Mouse (Mus musculus): ENCODE measurements around the gene Mns1. TPM values are rescaled to one million over a fixed set of nuclear protein-coding genes. Genes with fewer than 3 reads are reported as not detected.

Gene Mns1
- total RNA-seq, 1 experiment, result 7.4 TPM

DNA sequence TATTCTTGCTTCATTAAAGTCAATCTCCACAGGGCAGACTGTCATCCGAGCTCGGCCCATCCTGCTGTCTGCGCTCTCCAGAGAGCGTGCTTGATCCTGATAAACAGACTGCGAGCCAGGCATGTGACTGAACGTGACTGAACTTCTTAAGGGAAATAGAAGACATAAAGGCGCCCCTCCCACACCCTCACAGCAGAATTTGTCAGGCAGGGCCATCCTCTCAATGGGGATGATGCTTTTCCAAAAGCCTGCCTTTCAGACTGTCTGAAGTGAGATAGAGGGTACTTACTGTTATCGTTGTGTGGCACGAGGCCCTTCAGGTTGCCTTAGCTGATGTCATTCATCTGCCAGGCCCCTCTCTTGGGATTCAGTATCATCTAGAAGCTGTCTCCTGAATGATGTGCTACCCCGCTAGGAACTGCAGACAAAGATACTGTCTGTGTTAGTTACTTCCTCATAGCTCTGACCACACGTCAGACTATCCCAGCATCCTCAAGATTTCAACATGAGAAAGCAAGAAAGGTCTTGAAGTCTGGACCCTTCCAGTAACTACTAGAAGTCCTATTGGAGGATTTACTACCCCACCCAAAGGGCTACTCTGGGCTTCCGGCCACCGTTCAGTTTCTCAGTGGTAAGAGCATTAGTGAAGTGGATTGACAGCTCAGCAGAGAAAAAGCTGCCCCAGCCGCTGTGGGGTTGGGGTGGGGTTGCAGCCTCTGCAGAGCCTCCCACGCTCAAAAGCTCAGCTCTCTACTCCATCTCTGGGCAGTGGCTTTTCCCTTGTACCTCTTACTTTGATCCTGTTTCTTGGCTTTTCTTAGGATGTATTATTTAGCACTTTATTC lies 28.2 kb upstream of the Mns1 start:
- no peak for DNase-seq (ENCODE audit: low read depth, low spot score)
- in situ Hi-C loops (cut with MboI; ENCODE audit: low sequenced_read_pairs in 2 of 2, unreplicated experiment in 2 of 2), result no loop called here
- TF ChIP-seq ZNF384 (IDR thresholded peaks at IDR 0.05; ENCODE audit: low read depth, low read length) (no peak), CHD2 (IDR thresholded peaks at IDR 0.05; ENCODE audit: low read depth, low read length) (no peak), ZC3H11A (IDR thresholded peaks at IDR 0.05; ENCODE audit: borderline replicate concordance, low read depth, low read length) (no peak), HCFC1 (IDR thresholded peaks at IDR 0.05; ENCODE audit: borderline replicate concordance, insufficient read depth, low read length) (no peak), MAFK (IDR thresholded peaks at IDR 0.05; ENCODE audit: insufficient read depth, low read depth, low read length) (no peak)
- H3K4me1 ChIP-seq (ENCODE audit: control insufficient read depth in 2 of 2, insufficient read depth in 2 of 2, low read length in 2 of 2, poor library complexity in 1 of 2), result peaks cover 0 to 3% of the 10 kb centered on the region in 2 experiments; a peak in 1 of 4 replicates
- H3K4me3 ChIP-seq (ENCODE audit: insufficient read depth in 1 of 2, low read depth in 1 of 2, low read length in 2 of 2, poor library complexity in 1 of 2, severe bottlenecking in 1 of 2), result no peak overlapping the region
- no peaks in the 10 kb centered on the region for H3K36me3 ChIP-seq (ENCODE audit: control insufficient read depth, insufficient read depth, low read length, poor library complexity, severe bottlenecking)
- no peaks in the 10 kb centered on the region for H3K9me3 ChIP-seq (ENCODE audit: control insufficient read depth, insufficient read depth, low read depth, low read length)
- no peak overlapping the region for H3K27ac ChIP-seq (ENCODE audit: insufficient read depth, low read depth, low read length, poor library complexity, severe bottlenecking)
- no peak overlapping the region for H3K9ac ChIP-seq (ENCODE audit: insufficient read depth, low read depth, low read length, poor library complexity, severe bottlenecking)

DNA sequence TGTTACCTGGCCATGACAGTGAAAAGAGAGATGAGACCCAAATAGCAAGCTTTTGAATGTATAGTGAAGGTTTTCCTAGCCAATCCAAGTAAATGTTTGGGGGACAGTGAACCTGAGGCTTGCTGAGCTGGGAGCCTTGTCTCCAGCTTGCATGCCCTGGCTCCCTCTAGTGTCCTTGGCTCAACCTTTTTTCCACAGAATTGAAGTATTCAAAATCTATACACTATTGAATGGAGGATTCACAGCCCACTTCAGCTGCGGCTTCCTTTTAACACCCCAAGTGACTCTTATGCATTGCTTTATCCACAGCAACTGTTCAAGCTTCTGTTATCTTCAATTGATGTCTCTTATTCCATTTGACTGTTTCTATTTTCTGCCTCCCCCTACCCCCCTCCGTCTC lies 26.1 kb upstream of the Mns1 start:
- TF ChIP-seq MAFK (IDR thresholded peaks at IDR 0.05; ENCODE audit: insufficient read depth, low read depth, low read length) (no peak), ZC3H11A (IDR thresholded peaks at IDR 0.05; ENCODE audit: borderline replicate concordance, low read depth, low read length) (no peak), HCFC1 (IDR thresholded peaks at IDR 0.05; ENCODE audit: borderline replicate concordance, insufficient read depth, low read length) (no peak), CHD2 (IDR thresholded peaks at IDR 0.05; ENCODE audit: low read depth, low read length) (no peak)
- no peak overlapping the region for H3K9ac ChIP-seq (ENCODE audit: insufficient read depth, low read depth, low read length, poor library complexity, severe bottlenecking)
- no peaks in the 10 kb centered on the region for H3K9me3 ChIP-seq (ENCODE audit: control insufficient read depth, insufficient read depth, low read depth, low read length)
- no peak overlapping the region for H3K27ac ChIP-seq (ENCODE audit: insufficient read depth, low read depth, low read length, poor library complexity, severe bottlenecking)
- in situ Hi-C loops (cut with MboI; ENCODE audit: low sequenced_read_pairs in 2 of 2, unreplicated experiment in 2 of 2), result no loop called here
- H3K4me1 ChIP-seq (ENCODE audit: control insufficient read depth in 2 of 2, insufficient read depth in 2 of 2, low read length in 2 of 2, poor library complexity in 1 of 2), result peaks cover 0 to 3% of the 10 kb centered on the region in 2 experiments; a peak in 1 of 4 replicates
- H3K4me3 ChIP-seq (ENCODE audit: insufficient read depth in 1 of 2, low read depth in 1 of 2, low read length in 2 of 2, poor library complexity in 1 of 2, severe bottlenecking in 1 of 2), result no peak overlapping the region
- no peak for DNase-seq (ENCODE audit: low read depth, low spot score)
- H3K36me3 ChIP-seq (ENCODE audit: control insufficient read depth, insufficient read depth, low read length, poor library complexity, severe bottlenecking), result no peaks in the 10 kb centered on the region

DNA sequence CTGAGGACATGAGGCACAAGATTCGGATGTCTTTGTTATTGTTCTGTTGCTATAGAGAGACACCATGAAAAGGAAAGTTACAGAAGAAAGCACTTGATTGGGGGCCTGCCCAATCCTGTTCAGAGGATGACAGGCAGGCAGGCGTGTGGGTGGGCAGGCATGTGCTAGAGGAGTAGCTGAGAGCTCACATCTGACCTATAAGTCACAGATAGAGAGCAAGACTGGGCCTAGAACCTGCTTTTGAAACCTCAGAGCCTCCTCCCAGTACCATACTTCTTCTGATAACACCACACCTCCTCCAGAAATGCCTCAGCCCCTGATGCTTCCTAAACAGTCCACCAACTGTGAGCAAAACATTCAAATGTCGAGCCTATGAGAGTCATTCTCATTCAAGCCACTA lies 19.4 kb upstream of the Mns1 start:
- in situ Hi-C loops (cut with MboI; ENCODE audit: low sequenced_read_pairs in 2 of 2, unreplicated experiment in 2 of 2), result no loop called here
- no peak for DNase-seq (ENCODE audit: low read depth, low spot score)
- no peaks in the 10 kb centered on the region for H3K36me3 ChIP-seq (ENCODE audit: control insufficient read depth, insufficient read depth, low read length, poor library complexity, severe bottlenecking)
- no peak overlapping the region for H3K4me3 ChIP-seq (ENCODE audit: insufficient read depth in 1 of 2, low read depth in 1 of 2, low read length in 2 of 2, poor library complexity in 1 of 2, severe bottlenecking in 1 of 2)
- no peaks in the 10 kb centered on the region for H3K9me3 ChIP-seq (ENCODE audit: control insufficient read depth, insufficient read depth, low read depth, low read length)
- no peak overlapping the region for H3K9ac ChIP-seq (ENCODE audit: insufficient read depth, low read depth, low read length, poor library complexity, severe bottlenecking)
- no peak for TF ChIP-seq MAFK (IDR thresholded peaks at IDR 0.05; ENCODE audit: insufficient read depth, low read depth, low read length)
- no peak for TF ChIP-seq HCFC1 (IDR thresholded peaks at IDR 0.05; ENCODE audit: borderline replicate concordance, insufficient read depth, low read length)
- TF ChIP-seq ZC3H11A (IDR thresholded peaks at IDR 0.05; ENCODE audit: borderline replicate concordance, low read depth, low read length), result no peak
- TF ChIP-seq CHD2 (IDR thresholded peaks at IDR 0.05; ENCODE audit: low read depth, low read length), result no peak
- no peak for TF ChIP-seq ZNF384 (IDR thresholded peaks at IDR 0.05; ENCODE audit: low read depth, low read length)
- H3K4me1 ChIP-seq (ENCODE audit: control insufficient read depth in 2 of 2, insufficient read depth in 2 of 2, low read length in 2 of 2, poor library complexity in 1 of 2), result peaks cover 0 to 5% of the 10 kb centered on the region in 2 experiments; a peak in 1 of 4 replicates
- H3K27ac ChIP-seq (ENCODE audit: insufficient read depth, low read depth, low read length, poor library complexity, severe bottlenecking), result no peak overlapping the region

DNA sequence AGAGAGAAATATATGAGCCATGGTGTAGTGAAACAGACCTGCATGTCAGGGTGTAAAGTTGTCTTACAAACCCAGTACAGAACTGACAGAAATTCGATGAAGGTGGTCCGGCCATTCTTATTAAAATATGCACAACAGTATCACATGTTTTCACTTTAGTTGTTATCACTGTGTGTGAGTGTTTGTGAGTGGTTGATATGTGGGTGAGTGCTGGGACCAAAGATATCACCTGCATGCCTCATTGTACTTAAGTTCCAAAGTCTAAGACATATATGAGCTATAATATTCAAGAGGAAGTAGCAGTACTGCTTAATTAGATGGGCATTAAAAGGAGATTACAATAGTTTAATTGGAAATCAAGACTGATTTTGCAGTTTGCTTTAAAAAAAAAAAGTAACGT lies 17.3 kb upstream of the Mns1 start:
- no peaks in the 10 kb centered on the region for H3K9me3 ChIP-seq (ENCODE audit: control insufficient read depth, insufficient read depth, low read depth, low read length)
- TF ChIP-seq CHD2 (IDR thresholded peaks at IDR 0.05; ENCODE audit: low read depth, low read length) (no peak), MAFK (IDR thresholded peaks at IDR 0.05; ENCODE audit: insufficient read depth, low read depth, low read length) (no peak), HCFC1 (IDR thresholded peaks at IDR 0.05; ENCODE audit: borderline replicate concordance, insufficient read depth, low read length) (no peak), ZNF384 (IDR thresholded peaks at IDR 0.05; ENCODE audit: low read depth, low read length) (no peak), ZC3H11A (IDR thresholded peaks at IDR 0.05; ENCODE audit: borderline replicate concordance, low read depth, low read length) (no peak)
- no peaks in the 10 kb centered on the region for H3K36me3 ChIP-seq (ENCODE audit: control insufficient read depth, insufficient read depth, low read length, poor library complexity, severe bottlenecking)
- in situ Hi-C loops (cut with MboI; ENCODE audit: low sequenced_read_pairs in 2 of 2, unreplicated experiment in 2 of 2), result no loop called here
- no peak overlapping the region for H3K27ac ChIP-seq (ENCODE audit: insufficient read depth, low read depth, low read length, poor library complexity, severe bottlenecking)
- DNase-seq (ENCODE audit: low read depth, low spot score), result no peak
- peaks cover 0 to 5% of the 10 kb centered on the region in 2 experiments; a peak in 1 of 4 replicates for H3K4me1 ChIP-seq (ENCODE audit: control insufficient read depth in 2 of 2, insufficient read depth in 2 of 2, low read length in 2 of 2, poor library complexity in 1 of 2)
- H3K9ac ChIP-seq (ENCODE audit: insufficient read depth, low read depth, low read length, poor library complexity, severe bottlenecking), result no peak overlapping the region
- H3K4me3 ChIP-seq (ENCODE audit: insufficient read depth in 1 of 2, low read depth in 1 of 2, low read length in 2 of 2, poor library complexity in 1 of 2, severe bottlenecking in 1 of 2), result no peak overlapping the region

Measured in ES-E14 (cell line).